Mouse (Mus musculus): ENCODE data around the gene Psmb5.

DNA sequence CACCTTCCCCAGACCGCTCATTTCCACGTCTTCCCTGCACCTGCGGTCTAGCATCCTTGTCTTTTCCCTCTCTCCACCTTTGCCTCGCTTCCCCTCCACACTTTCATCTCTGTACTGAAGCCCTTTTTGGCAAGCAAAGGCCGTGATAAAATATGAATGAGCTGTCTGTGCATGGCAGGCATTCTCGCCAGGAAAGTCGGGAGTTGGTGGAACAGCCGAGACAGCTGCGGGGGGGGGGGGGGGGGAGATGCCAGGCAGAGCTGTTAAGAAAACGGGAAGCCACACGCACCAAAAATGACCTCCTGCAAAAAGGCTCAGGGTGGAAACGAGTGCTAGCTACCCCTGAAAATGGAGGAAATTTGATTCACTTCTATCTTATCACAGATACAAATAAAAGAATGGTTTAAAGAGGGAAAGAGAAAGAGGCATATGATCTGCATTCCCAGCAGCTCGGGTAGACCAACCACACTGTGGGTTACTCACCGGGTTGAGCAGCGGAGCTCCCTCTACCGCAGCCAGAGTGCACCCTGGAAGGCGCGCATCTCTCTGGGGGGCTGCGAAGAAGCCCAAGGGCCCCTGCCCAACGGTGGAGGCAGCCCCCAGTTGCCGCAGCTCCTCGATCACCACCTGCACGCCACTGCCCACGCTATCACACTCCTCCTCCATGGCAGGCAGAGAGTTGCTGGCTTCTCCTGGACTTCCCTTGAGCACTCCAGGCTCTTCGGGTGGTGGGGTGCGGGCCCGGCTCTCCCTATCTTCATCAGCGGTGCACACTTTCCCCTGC, 23.0 kb downstream of the Psmb5 start:
- TF ChIP-seq CTCF (IDR thresholded peaks at IDR 0.05; ENCODE audit: borderline replicate concordance, extremely low read depth, insufficient read depth, insufficient read length) (no peak), POLR2A (IDR thresholded peaks at IDR 0.05; ENCODE audit: borderline replicate concordance, extremely low read depth, insufficient read depth, insufficient read length, poor library complexity, severe bottlenecking) (no peak)
